Mouse (Mus musculus) heart, adult 2 months (tissue): Measurements from ENCODE around the gene Zfp146.
"Not testable (repeated sequence)": the region's sequence is repeated elsewhere in the genome, so short reads cannot be mapped to it uniquely, and the experiment has no call there.

ENCODE experiments used
- CTCF ChIP-seq: fragments of 200-600 bp; IDR thresholded peaks from 2 replicates; pipeline ENCODE4 v1.8.1; 2022; ENCODE audit warnings: antibody characterized with exemption, mild to moderate bottlenecking, moderate library complexity
- POLR2A ChIP-seq: fragments of 200-500 bp; IDR thresholded peaks from 2 replicates; pipeline ENCODE4 v1.6.1; 2011; ENCODE audit warnings: mild to moderate bottlenecking, low read depth, low read length, control low read depth; ENCODE audit not compliant: insufficient read depth

DNA sequence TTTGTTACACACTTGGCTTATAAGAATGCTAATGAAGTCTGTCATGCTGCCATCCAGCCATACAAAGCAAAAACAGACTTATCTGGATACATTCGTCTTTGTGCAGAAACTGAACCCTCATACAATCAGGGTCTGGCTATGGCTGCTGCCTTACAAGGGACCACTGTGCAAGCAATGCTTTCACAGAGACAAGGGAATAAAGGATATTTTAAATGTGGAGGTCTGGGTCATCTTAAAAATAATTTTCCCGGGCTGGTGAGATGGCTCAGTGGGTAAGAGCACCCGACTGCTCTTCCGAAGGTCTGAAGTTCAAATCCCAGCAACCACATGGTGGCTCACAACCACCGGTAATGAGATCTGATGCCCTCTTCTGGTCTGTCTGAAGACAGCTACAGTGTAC is 36.8 kb upstream of the Zfp146 start:
- not testable (repeated sequence) for TF ChIP-seq CTCF, POLR2A
